Mouse (Mus musculus): ENCODE data around the gene Kansl1. TPM values are rescaled to one million over a fixed set of nuclear protein-coding genes. Genes with fewer than 3 reads are reported as not detected.

Kansl1 gene
- total RNA-seq, 2 experiments from 2014 or later: 18.1 to 18.6 TPM

GRCm38 (mm10) chr11:104439703-104440102 is 29.0 kb downstream of the Kansl1 start:
- DNase-seq: no peak

- no peak for DNase-seq
Measured at GRCm38 (mm10) chr11:104438450-104438849, 30.2 kb downstream of the Kansl1 start.

GRCm38 (mm10) chr11:104436394-104436954 is 32.2 kb downstream of the Kansl1 start:
- no peak for DNase-seq

- DNase-seq: no peak
Measured at GRCm38 (mm10) chr11:104435753-104436152, 32.9 kb downstream of the Kansl1 start.

- no peak for DNase-seq
Measured at GRCm38 (mm10) chr11:104435141-104435540, 33.5 kb downstream of the Kansl1 start.

- DNase-seq: no peak
Measured at GRCm38 (mm10) chr11:104432251-104432650, 36.4 kb downstream of the Kansl1 start.

- no peak for DNase-seq
Measured at GRCm38 (mm10) chr11:104431807-104432206, 36.9 kb downstream of the Kansl1 start.

- DNase-seq: peak; percentile 49
Measured at GRCm38 (mm10) chr11:104424727-104425416, 43.8 kb downstream of the Kansl1 start.

- no peak for DNase-seq
Measured at GRCm38 (mm10) chr11:104412254-104412653, 56.4 kb downstream of the Kansl1 start.

GRCm38 (mm10) chr11:104407391-104407790 is 61.3 kb downstream of the Kansl1 start:
- DNase-seq: no peak

GRCm38 (mm10) chr11:104400961-104401360 is 67.7 kb downstream of the Kansl1 start:
- no peak for DNase-seq

- no peak for DNase-seq
Measured at GRCm38 (mm10) chr11:104399459-104400216, 69.0 kb downstream of the Kansl1 start.

GRCm38 (mm10) chr11:104395648-104396047 is 73.0 kb downstream of the Kansl1 start:
- no peak for DNase-seq

GRCm38 (mm10) chr11:104393196-104393595 is 75.5 kb downstream of the Kansl1 start:
- DNase-seq: no peak

- DNase-seq: no peak
Measured at GRCm38 (mm10) chr11:104392153-104392552, 76.5 kb downstream of the Kansl1 start.

- DNase-seq: no peak
Measured at GRCm38 (mm10) chr11:104387284-104387683, 81.4 kb downstream of the Kansl1 start.

GRCm38 (mm10) chr11:104386595-104386994 is 82.1 kb downstream of the Kansl1 start:
- DNase-seq: no peak

- DNase-seq: no peak
Measured at GRCm38 (mm10) chr11:104383167-104383810, 85.4 kb downstream of the Kansl1 start.

- no peak for DNase-seq
Measured at GRCm38 (mm10) chr11:104381887-104382286, 86.8 kb downstream of the Kansl1 start.

GRCm38 (mm10) chr11:104379635-104380034 is 89.0 kb downstream of the Kansl1 start:
- peak; percentile 15 for DNase-seq

GRCm38 (mm10) chr11:104376291-104376690 is 92.4 kb downstream of the Kansl1 start:
- no peak for DNase-seq

GRCm38 (mm10) chr11:104367486-104368190 is 101.0 kb downstream of the Kansl1 start:
- no peak for DNase-seq
